Mouse (Mus musculus): ENCODE measurements at regions not wholly inside any gene's neighbourhood (a gene's known extent, or its start where the extent isn't known, plus 50 kb on each side); places are given as distances from the start of the nearest gene placed in this dataset.
"Not testable (repeated sequence)": the region's sequence is repeated elsewhere in the genome, so short reads cannot be mapped to it uniquely, and the experiment has no call there.

- in situ Hi-C loops (cut with MboI, MseI) = no loop called here
Measured at GRCm38 (mm10) chr2:166516261-166516660, 197.4 kb downstream of the Prex1 start.

- in situ Hi-C loops (cut with MboI, MseI) = no loop called here
Measured at GRCm38 (mm10) chr2:166514664-166515063, 199.0 kb downstream of the Prex1 start.

- in situ Hi-C loops (cut with MboI, MseI) = no loop called here
Measured at GRCm38 (mm10) chr2:166512488-166512887, 201.1 kb downstream of the Prex1 start.

- in situ Hi-C loops (cut with MboI, MseI) = not testable (repeated sequence)
Measured at GRCm38 (mm10) chr2:166511477-166511876, 202.2 kb downstream of the Prex1 start.

GRCm38 (mm10) chr2:166510776-166511175 is 202.9 kb downstream of the Prex1 start:
- in situ Hi-C loops (cut with MboI, MseI) = no loop called here

- in situ Hi-C loops (cut with MboI, MseI) = no loop called here
Measured at GRCm38 (mm10) chr2:166509591-166509990, 204.0 kb downstream of the Prex1 start.

GRCm38 (mm10) chr2:166508656-166509420 is 204.8 kb downstream of the Prex1 start:
- in situ Hi-C loops (cut with MboI, MseI) = no loop called here

GRCm38 (mm10) chr2:166505309-166505708 is 208.3 kb downstream of the Prex1 start:
- in situ Hi-C loops (cut with MboI, MseI) = no loop called here

- in situ Hi-C loops (cut with MboI, MseI) = no loop called here
Measured at GRCm38 (mm10) chr2:166503666-166504065, 210.0 kb downstream of the Prex1 start.

GRCm38 (mm10) chr2:166492895-166493294 is 220.7 kb downstream of the Prex1 start:
- in situ Hi-C loops (cut with MboI, MseI) = no loop called here

GRCm38 (mm10) chr2:166492421-166492820 is 221.2 kb downstream of the Prex1 start:
- in situ Hi-C loops (cut with MboI, MseI) = no loop called here

GRCm38 (mm10) chr2:166491861-166492260 is 221.8 kb downstream of the Prex1 start:
- in situ Hi-C loops (cut with MboI, MseI) = no loop called here

- in situ Hi-C loops (cut with MboI, MseI) = no loop called here
Measured at GRCm38 (mm10) chr2:166489041-166489872, 224.4 kb downstream of the Prex1 start.

GRCm38 (mm10) chr2:166487688-166488087 is 225.9 kb downstream of the Prex1 start:
- in situ Hi-C loops (cut with MboI, MseI) = no loop called here

- in situ Hi-C loops (cut with MboI, MseI) = no loop called here
Measured at GRCm38 (mm10) chr2:166485788-166486187, 227.8 kb downstream of the Prex1 start.

GRCm38 (mm10) chr2:166485361-166485760 is 228.3 kb downstream of the Prex1 start:
- in situ Hi-C loops (cut with MboI, MseI) = no loop called here

- in situ Hi-C loops (cut with MboI, MseI) = no loop called here
Measured at GRCm38 (mm10) chr2:166483617-166484319, 229.9 kb downstream of the Prex1 start.

GRCm38 (mm10) chr2:166482720-166483616 is 230.7 kb downstream of the Prex1 start:
- in situ Hi-C loops (cut with MboI, MseI) = no loop called here

GRCm38 (mm10) chr2:166481774-166482173 is 231.9 kb downstream of the Prex1 start:
- in situ Hi-C loops (cut with MboI, MseI) = no loop called here

GRCm38 (mm10) chr2:166481362-166481761 is 232.3 kb downstream of the Prex1 start:
- in situ Hi-C loops (cut with MboI, MseI) = no loop called here

- in situ Hi-C loops (cut with MboI, MseI) = no loop called here
Measured at GRCm38 (mm10) chr2:166480883-166481282, 232.7 kb downstream of the Prex1 start.

Data from T-helper 1 cell (primary cell).